Comparison of ENCODE assay signal across 22 mouse cellular contexts in the genomic region with DNA sequence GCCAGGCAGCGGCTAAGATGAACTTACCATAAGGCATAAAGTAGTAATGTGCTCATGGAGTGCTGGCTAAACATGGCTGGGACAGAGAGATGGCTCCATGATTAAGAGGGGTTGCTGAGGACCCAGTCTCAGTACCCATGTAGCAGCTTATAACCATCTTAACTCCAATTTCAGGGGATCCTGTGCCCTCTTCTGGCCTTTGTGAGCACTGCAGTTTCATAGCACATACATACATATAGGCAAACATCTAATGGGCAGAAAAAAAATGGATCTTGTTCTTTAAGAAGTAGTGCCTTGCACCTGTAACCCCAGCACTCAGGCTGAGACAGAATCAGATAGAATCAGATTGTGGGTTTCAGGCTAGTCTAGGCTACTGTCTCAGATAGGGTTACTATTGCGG.
DNase-seq lines count a peak whose midpoint lies in the region; ATAC-seq and TF ChIP-seq lines count a peak whose summit lies in the region.
"Had no signal": no experiment of that assay in that cellular context is flagged by ENCODE, and none has a peak within 500 bp of the region (broad histone marks: within the 10 kb centered on the region; RNA-seq: fewer than 3 reads in every experiment).

No protein-coding gene starts in this region.

- H3K4me1 ChIP-seq in intestine, postnatal 0 days (replicated peaks; ENCODE audit: control insufficient read depth, insufficient read depth, low read length) = no peaks in the 10 kb centered on the region
- peaks cover 15% of the 10 kb centered on the region for H3K4me1 ChIP-seq in intestine, embryonic 15.5 days (replicated peaks)
- peaks cover 12% of the 10 kb centered on the region for H3K4me1 ChIP-seq in midbrain, embryonic 11.5 days (ENCODE audit: control insufficient read depth, insufficient read depth, low read length)
- peaks cover 7% of the 10 kb centered on the region for H3K4me1 ChIP-seq in midbrain, embryonic 14.5 days (ENCODE audit: control insufficient read depth, insufficient read depth, low read length)

- no peaks in the 10 kb centered on the region for H3K9me3 ChIP-seq in intestine, postnatal 0 days (ENCODE audit: control insufficient read depth)
- H3K9me3 ChIP-seq in intestine, embryonic 15.5 days = no peaks in the 10 kb centered on the region; the same call in 1 of the 2 replicates
- H3K9me3 ChIP-seq in midbrain, embryonic 11.5 days (ENCODE audit: control insufficient read depth, low read length) = no peaks in the 10 kb centered on the region
- H3K9me3 ChIP-seq in midbrain, embryonic 14.5 days (ENCODE audit: control insufficient read depth, low read length) = no peaks in the 10 kb centered on the region
- H3K9me3 ChIP-seq: embryonic facial prominence, embryonic 15.5 days; forebrain, embryonic 15.5 days; heart, embryonic 10.5 days; hindbrain, embryonic 12.5 days had no signal

- peak; percentile 64 for DNase-seq in midbrain, embryonic 11.5 days (ENCODE audit: low spot score, missing footprints)
- no peak for DNase-seq in midbrain, embryonic 14.5 days
- peak; percentile 71 for DNase-seq in R1 (ENCODE audit: low read depth, low spot score)
- no peak for DNase-seq in urinary bladder, postnatal 10 days (ENCODE audit: low spot score)
- DNase-seq in ovary, postnatal 36 days (ENCODE audit: low spot score) = no peak
- DNase-seq: adrenal gland, adult 2 months; adrenal gland, postnatal 25 days; cerebellum, adult 18-20 months; cerebellum, postnatal 10 days; embryo, embryonic 11 days; heart, adult 18-20 months; heart, postnatal 10 days; heart, postnatal 4 days had no signal

- H3K27me3 ChIP-seq in intestine, postnatal 0 days (replicated peaks; ENCODE audit: control insufficient read depth, insufficient read depth, low read length) = no peaks in the 10 kb centered on the region
- H3K27me3 ChIP-seq in intestine, embryonic 15.5 days (replicated peaks) = no peaks in the 10 kb centered on the region
- H3K27me3 ChIP-seq in midbrain, embryonic 11.5 days (ENCODE audit: control insufficient read depth, insufficient read depth, low read length) = no peaks in the 10 kb centered on the region; the same call in 1 of the 2 replicates
- H3K27me3 ChIP-seq in midbrain, embryonic 14.5 days (ENCODE audit: control insufficient read depth, insufficient read depth, low read length) = no peaks in the 10 kb centered on the region
- H3K27me3 ChIP-seq: CH12.LX; embryonic facial prominence, embryonic 15.5 days; hindbrain, embryonic 12.5 days had no signal

- TF ChIP-seq CTCF in intestine, postnatal 0 days (IDR thresholded peaks at IDR 0.05; ENCODE audit: low read depth) = peak; percentile 12; the same call in 1 of the 2 replicates

- 100% methylated on average over 2 of the region's 2 CpGs for whole genome bisulfite sequencing in intestine, postnatal 0 days
- WGBS in intestine, embryonic 15.5 days = 95% methylated on average over 2 of the region's 2 CpGs
- 98% methylated on average over 2 of the region's 2 CpGs for WGBS in midbrain, embryonic 11.5 days
- WGBS in midbrain, embryonic 14.5 days = 95% methylated on average over 2 of the region's 2 CpGs

- no peak overlapping the region for H3K4me2 ChIP-seq in intestine, postnatal 0 days (replicated peaks; ENCODE audit: low read depth)
- H3K4me2 ChIP-seq in intestine, embryonic 15.5 days (replicated peaks) = no peak overlapping the region
- no peak overlapping the region for H3K4me2 ChIP-seq in midbrain, embryonic 11.5 days
- no peak overlapping the region for H3K4me2 ChIP-seq in midbrain, embryonic 14.5 days (ENCODE audit: low read length)
- H3K4me2 ChIP-seq: embryonic facial prominence, embryonic 15.5 days; forebrain, embryonic 15.5 days; hindbrain, embryonic 12.5 days had no signal

- ATAC-seq in intestine, postnatal 0 days = no peak
- ATAC-seq in intestine, embryonic 15.5 days = no peak
- ATAC-seq in midbrain, embryonic 11.5 days (ENCODE audit: low FRiP score) = no peak
- ATAC-seq in midbrain, embryonic 14.5 days (ENCODE audit: low FRiP score, low TSS enrichment) = no peak
- ATAC-seq: activated CD4-positive, CD25-positive, alpha-beta regulatory T cell, adult 4 months; forebrain, embryonic 15.5 days had no signal

- H3K27ac ChIP-seq in intestine, postnatal 0 days (ENCODE audit: low read depth, low read length) = no peak overlapping the region
- H3K27ac ChIP-seq in intestine, embryonic 15.5 days = no peak overlapping the region
- H3K27ac ChIP-seq in midbrain, embryonic 11.5 days (ENCODE audit: low read depth, low read length) = no peak overlapping the region
- H3K27ac ChIP-seq in midbrain, embryonic 14.5 days (replicated peaks; ENCODE audit: low read depth, low read length) = no peak overlapping the region
- H3K27ac ChIP-seq: embryonic facial prominence, embryonic 15.5 days; forebrain, embryonic 15.5 days; heart, embryonic 10.5 days; hindbrain, embryonic 12.5 days had no signal

- H3K9ac ChIP-seq in intestine, postnatal 0 days (ENCODE audit: low read depth, low read length) = no peak overlapping the region
- no peak overlapping the region for H3K9ac ChIP-seq in intestine, embryonic 15.5 days
- no peak overlapping the region for H3K9ac ChIP-seq in midbrain, embryonic 11.5 days (ENCODE audit: low read length)
- H3K9ac ChIP-seq in midbrain, embryonic 14.5 days (replicated peaks; ENCODE audit: low read length) = no peak overlapping the region
- H3K9ac ChIP-seq: embryonic facial prominence, embryonic 15.5 days; forebrain, embryonic 15.5 days; hindbrain, embryonic 12.5 days had no signal

- H3K36me3 ChIP-seq in intestine, postnatal 0 days (ENCODE audit: control insufficient read depth, insufficient read depth) = no peaks in the 10 kb centered on the region
- H3K36me3 ChIP-seq in intestine, embryonic 15.5 days = no peaks in the 10 kb centered on the region
- H3K36me3 ChIP-seq in midbrain, embryonic 11.5 days (ENCODE audit: control insufficient read depth, insufficient read depth, low read length) = no peaks in the 10 kb centered on the region
- no peaks in the 10 kb centered on the region for H3K36me3 ChIP-seq in midbrain, embryonic 14.5 days (ENCODE audit: control insufficient read depth, insufficient read depth, low read length)
- H3K36me3 ChIP-seq: embryonic facial prominence, embryonic 15.5 days; forebrain, embryonic 15.5 days; G1E; heart, embryonic 10.5 days; hindbrain, embryonic 12.5 days had no signal

- no peak overlapping the region for H3K4me3 ChIP-seq in intestine, postnatal 0 days (ENCODE audit: low read depth, low read length)
- no peak overlapping the region for H3K4me3 ChIP-seq in intestine, embryonic 15.5 days (replicated peaks)
- H3K4me3 ChIP-seq in midbrain, embryonic 11.5 days (ENCODE audit: low read depth, low read length) = no peak overlapping the region
- H3K4me3 ChIP-seq in midbrain, embryonic 14.5 days (replicated peaks; ENCODE audit: low read depth, low read length) = no peak overlapping the region
- H3K4me3 ChIP-seq: embryonic facial prominence, embryonic 15.5 days; forebrain, embryonic 15.5 days; heart, embryonic 10.5 days; hindbrain, embryonic 12.5 days had no signal

Comparison
In these comparisons a context has a peak if more than half of its experiments do, and no peak if none do; other contexts are left out.
1. DNase-seq: peak in midbrain, embryonic 11.5 days (single experiment) and R1 (single experiment); none in midbrain, embryonic 14.5 days (single experiment), urinary bladder, postnatal 10 days (single experiment) and ovary, postnatal 36 days (single experiment).